Mouse (Mus musculus) bone marrow, adult 2 months (tissue): ENCODE results near the gene Abcb1a.

ENCODE experiments used
- CTCF ChIP-seq: fragments of 200-500 bp; IDR thresholded peaks from 2 replicates; pipeline ENCODE4 v1.5.1; 2011; ENCODE audit warnings: low read length, control low read depth; ENCODE audit not compliant: control insufficient read depth, insufficient read depth
- POLR2A ChIP-seq: fragments of 200-500 bp; IDR thresholded peaks from 2 replicates; pipeline ENCODE4 v1.6.1; 2011; ENCODE audit warnings: low read depth, mild to moderate bottlenecking, control low read depth, low read length, borderline replicate concordance; ENCODE audit not compliant: control insufficient read depth

GRCm38 (mm10) chr5:8683686-8684085, 23.8 kb downstream of the Abcb1a start:
- no peak for TF ChIP-seq CTCF
- TF ChIP-seq POLR2A, result no peak
